Mouse (Mus musculus) midbrain, postnatal 0 days (tissue): Measurements from ENCODE around the gene Gprc5a. TPM values are rescaled to one million over a fixed set of nuclear protein-coding genes. Genes with fewer than 3 reads are reported as not detected.
A peak's percentile ranks its signal among the peaks of the same experiment; 100 is the strongest.

Source experiments
- ATAC-seq: fragments of 200-750 bp; cut with Nextera tagmentation; 2 replicates; pipeline ENCODE4 v1.8.0; 2017; ENCODE audit warnings: moderate number of reproducible peaks, mild to moderate bottlenecking, moderate TSS enrichment, moderate library complexity; ENCODE audit not compliant: low FRiP score
- DNase-seq: peaks from one replicate; pipeline ENCODE4 v3.0.0-alpha.2; 2015; ENCODE audit warnings: low spot score
- H3K27ac ChIP-seq: fragments of 300-500 bp; sonication (generic); 2 replicates; pipeline ENCODE4 v1.5.1; 2014; ENCODE audit warnings: low read depth, mild to moderate bottlenecking, low read length, mixed read lengths
- H3K27me3 ChIP-seq: fragments of 300-500 bp; sonication (generic); 2 replicates; pipeline ENCODE4 v1.6.1; 2014; ENCODE audit warnings: low read length, control low read depth, mixed read lengths; ENCODE audit not compliant: insufficient read depth
- H3K36me3 ChIP-seq: fragments of 300-500 bp; sonication (generic); 2 replicates; pipeline ENCODE4 v1.6.1; 2014; ENCODE audit warnings: low read length, control low read depth, mixed read lengths; ENCODE audit not compliant: insufficient read depth
- H3K4me1 ChIP-seq: fragments of 300-500 bp; sonication (generic); 2 replicates; pipeline ENCODE4 v1.6.1; 2014; ENCODE audit warnings: mild to moderate bottlenecking, control low read depth, antibody characterized with exemption, low read length, mixed read lengths; ENCODE audit not compliant: insufficient read depth
- H3K4me2 ChIP-seq: fragments of 300-500 bp; sonication (generic); 2 replicates; pipeline ENCODE4 v1.6.1; 2014; ENCODE audit warnings: low read depth, mild to moderate bottlenecking, low read length, mixed read lengths; ENCODE audit not compliant: poor library complexity, severe bottlenecking
- H3K4me3 ChIP-seq: fragments of 300-500 bp; sonication (generic); 2 replicates; pipeline ENCODE4 v1.5.1; 2014; ENCODE audit warnings: low read depth, mild to moderate bottlenecking, low read length, moderate library complexity
- H3K9ac ChIP-seq: fragments of 300-500 bp; sonication (generic); replicated peaks from 2 replicates; pipeline ENCODE4 v1.6.1; 2014; ENCODE audit warnings: mild to moderate bottlenecking, low read length, moderate library complexity, mixed read lengths; ENCODE audit not compliant: poor library complexity, severe bottlenecking
- H3K9me3 ChIP-seq: fragments of 300-500 bp; sonication (generic); 2 replicates; pipeline ENCODE4 v1.6.1; 2016; ENCODE audit warnings: low read length, control low read depth
- CTCF ChIP-seq: IDR thresholded peaks from 2 replicates; pipeline ENCODE4 v1.5.1; 2016; ENCODE audit warnings: antibody characterized with exemption, mild to moderate bottlenecking
- WGBS: fragments of 180-500 bp; shearing (Covaris S2); extraction: QIAGEN DNeasy Blood & Tissue Kit; methylation state at CpG from one replicate; pipeline ENCODE4 v1.1.7; 2014; 5-methylcytosine and 5-hydroxymethylcytosine counted together
- polyA plus RNA-seq: library from polyadenylated mRNA; unstranded; fragments of >200 nt; fragmentation: Nextera tagmentation; extraction: Ambion mirVana; gene quantifications from 2 replicates; pipeline ENCODE4 v1.2.1, GENCODE M21; 2015
- total RNA-seq: library from RNA; depleted of rRNA; stranded (reverse); fragments of >200 nt; gene quantifications from 2 replicates; pipeline ENCODE4 v1.2.3, GENCODE M21; 2014

Gene Gprc5a
- total and polyA plus RNA-seq, 2 experiments from 2014 or later = 0.49 TPM; not detected in 1

GRCm38 (mm10) chr6:135112411-135113113 is 47.1 kb downstream of the Gprc5a start:
- no peak overlapping the region for H3K27ac ChIP-seq
- no peak overlapping the region for H3K9ac ChIP-seq
- no peaks in the 10 kb centered on the region for H3K4me1 ChIP-seq
- peak; percentile 37 for DNase-seq
- H3K4me2 ChIP-seq = no peak overlapping the region
- TF ChIP-seq CTCF = no peak
- no peaks in the 10 kb centered on the region for H3K36me3 ChIP-seq
- no peak overlapping the region for H3K4me3 ChIP-seq
- no peak for ATAC-seq
- no peaks in the 10 kb centered on the region for H3K9me3 ChIP-seq
- 13% methylated on average over 7 of the region's 7 CpGs for WGBS
- H3K27me3 ChIP-seq = no peaks in the 10 kb centered on the region; the same call in 1 of the 2 replicates

GRCm38 (mm10) chr6:135113114-135113436 is 47.6 kb downstream of the Gprc5a start:
- no peaks in the 10 kb centered on the region for H3K27me3 ChIP-seq
- WGBS = 12% methylated on average over 6 of the region's 6 CpGs
- H3K4me1 ChIP-seq = no peaks in the 10 kb centered on the region

GRCm38 (mm10) chr6:135116479-135116878 is 51.0 kb downstream of the Gprc5a start:
- WGBS = 92% methylated on average over 8 of the region's 8 CpGs
- DNase-seq = no peak

More at GRCm38 (mm10) chr6:135113114-135113436, 47.6 kb downstream of the Gprc5a start:
- H3K9me3 ChIP-seq = no peaks in the 10 kb centered on the region
- ATAC-seq = no peak
- no peak for TF ChIP-seq CTCF
- no peak overlapping the region for H3K4me3 ChIP-seq
- H3K27ac ChIP-seq = no peak overlapping the region
- H3K9ac ChIP-seq = no peak overlapping the region
- no peak overlapping the region for H3K4me2 ChIP-seq
- DNase-seq = no peak
- H3K36me3 ChIP-seq = no peaks in the 10 kb centered on the region

GRCm38 (mm10) chr6:135118183-135118582 is 52.7 kb downstream of the Gprc5a start, which contains the start of gene Gprc5d:
Gprc5d (minus strand) TSS chr6:135118283.
- no peak for TF ChIP-seq CTCF

More at GRCm38 (mm10) chr6:135116479-135116878, 51.0 kb downstream of the Gprc5a start:
- no peak overlapping the region for H3K4me2 ChIP-seq
- no peak overlapping the region for H3K27ac ChIP-seq
- ATAC-seq = no peak
- H3K27me3 ChIP-seq = no peaks in the 10 kb centered on the region
- no peaks in the 10 kb centered on the region for H3K36me3 ChIP-seq
- no peak overlapping the region for H3K9ac ChIP-seq
- no peaks in the 10 kb centered on the region for H3K9me3 ChIP-seq
- no peaks in the 10 kb centered on the region for H3K4me1 ChIP-seq
- H3K4me3 ChIP-seq = no peak overlapping the region
- no peak for TF ChIP-seq CTCF

GRCm38 (mm10) chr6:135124755-135125380 is 59.4 kb downstream of the Gprc5a start:
- Histone ChIP-seq H3K27me3 (no peaks in the 10 kb centered on the region), H3K27ac (no peak overlapping the region), H3K36me3 (no peaks in the 10 kb centered on the region), H3K4me1 (no peaks in the 10 kb centered on the region), H3K4me2 (no peak overlapping the region), H3K4me3 (no peak overlapping the region), H3K9me3 (no peaks in the 10 kb centered on the region), H3K9ac (no peak overlapping the region)
- ATAC-seq (no peak), DNase-seq (no peak)
- WGBS = 34% methylated on average over 5 of the region's 5 CpGs
- TF ChIP-seq CTCF = no peak

More at GRCm38 (mm10) chr6:135118183-135118582, 52.7 kb downstream of the Gprc5a start, which contains the start of gene Gprc5d:
- H3K4me1 ChIP-seq = no peaks in the 10 kb centered on the region
- H3K36me3 ChIP-seq = no peaks in the 10 kb centered on the region
- DNase-seq (no peak), ATAC-seq (no peak)
- no peak within 1 kb of the TSS for H3K4me3 ChIP-seq
- H3K4me2 ChIP-seq = no peak within 1 kb of the TSS
- no peak within 1 kb of the TSS for H3K9ac ChIP-seq
- WGBS = 93% methylated on average over 5 of the region's 5 CpGs
- no peaks in the 10 kb centered on the region for H3K9me3 ChIP-seq
- no peaks in the 10 kb centered on the region for H3K27me3 ChIP-seq
- no peak within 1 kb of the TSS for H3K27ac ChIP-seq

- no peak for ATAC-seq
- H3K9me3 ChIP-seq = no peaks in the 10 kb centered on the region
- H3K27ac ChIP-seq = no peak overlapping the region
- no peak overlapping the region for H3K4me3 ChIP-seq
- no peak overlapping the region for H3K9ac ChIP-seq
- no peak for TF ChIP-seq CTCF
- H3K4me2 ChIP-seq = no peak overlapping the region
- H3K36me3 ChIP-seq = no peaks in the 10 kb centered on the region
- 78% methylated on average over 7 of the region's 7 CpGs for WGBS
- no peaks in the 10 kb centered on the region for H3K27me3 ChIP-seq
- DNase-seq = no peak
- no peaks in the 10 kb centered on the region for H3K4me1 ChIP-seq
Observed at GRCm38 (mm10) chr6:135133086-135133485, 67.6 kb downstream of the Gprc5a start.
